ENCODE assay signal across 12 mouse cellular contexts in genomic region chr3:106021840-106022239, GRCm38 (mm10). TPM values are rescaled to one million over a fixed set of nuclear protein-coding genes. Genes with fewer than 3 reads are reported as not detected.
A peak's percentile ranks its signal among the peaks of the same experiment; 100 is the strongest.
DNase-seq lines count a peak whose midpoint lies in the region; ATAC-seq and TF ChIP-seq lines count a peak whose summit lies in the region.
"Had no signal": no experiment of that assay in that cellular context is flagged by ENCODE, and none has a peak within 500 bp of the region (broad histone marks: within the 10 kb centered on the region; RNA-seq: fewer than 3 reads in every experiment).

No protein-coding gene starts in this region.

- H3K9ac ChIP-seq in hindbrain, postnatal 0 days (replicated peaks; ENCODE audit: low read length), result no peak overlapping the region
- H3K9ac ChIP-seq in hindbrain, embryonic 13.5 days, result no peak overlapping the region
- H3K9ac ChIP-seq in midbrain, embryonic 14.5 days (replicated peaks; ENCODE audit: low read length), result no peak overlapping the region
- H3K9ac ChIP-seq in midbrain, embryonic 11.5 days (ENCODE audit: low read length), result no peak overlapping the region
- H3K9ac ChIP-seq in stomach, postnatal 0 days (ENCODE audit: low read length), result no peak overlapping the region

- H3K36me3 ChIP-seq in hindbrain, postnatal 0 days (ENCODE audit: insufficient read depth, low read length), result no peaks in the 10 kb centered on the region
- H3K36me3 ChIP-seq in hindbrain, embryonic 13.5 days, result no peaks in the 10 kb centered on the region
- no peaks in the 10 kb centered on the region for H3K36me3 ChIP-seq in midbrain, embryonic 14.5 days (ENCODE audit: control insufficient read depth, insufficient read depth, low read length)
- no peaks in the 10 kb centered on the region for H3K36me3 ChIP-seq in midbrain, embryonic 11.5 days (ENCODE audit: control insufficient read depth, insufficient read depth, low read length)
- H3K36me3 ChIP-seq in stomach, postnatal 0 days (ENCODE audit: control insufficient read depth, insufficient read depth, low read length), result no peaks in the 10 kb centered on the region

- ATAC-seq in hindbrain, postnatal 0 days, result no peak
- ATAC-seq in hindbrain, embryonic 13.5 days (ENCODE audit: low FRiP score), result no peak
- ATAC-seq in midbrain, embryonic 14.5 days (ENCODE audit: low FRiP score, low TSS enrichment), result no peak
- ATAC-seq in midbrain, embryonic 11.5 days (ENCODE audit: low FRiP score), result no peak
- no peak for ATAC-seq in stomach, postnatal 0 days (ENCODE audit: low FRiP score, low TSS enrichment)
- ATAC-seq: inflammation-experienced regulatory T-cells, adult 6 months had no signal

- no peak overlapping the region for H3K4me2 ChIP-seq in hindbrain, postnatal 0 days (ENCODE audit: low read depth, low read length)
- H3K4me2 ChIP-seq in hindbrain, embryonic 13.5 days, result no peak overlapping the region
- no peak overlapping the region for H3K4me2 ChIP-seq in midbrain, embryonic 14.5 days (ENCODE audit: low read length)
- H3K4me2 ChIP-seq in midbrain, embryonic 11.5 days, result no peak overlapping the region
- H3K4me2 ChIP-seq in stomach, postnatal 0 days (replicated peaks; ENCODE audit: low read depth), result no peak overlapping the region

- H3K4me3 ChIP-seq in hindbrain, postnatal 0 days (ENCODE audit: low read length), result no peak overlapping the region
- no peak overlapping the region for H3K4me3 ChIP-seq in hindbrain, embryonic 13.5 days
- H3K4me3 ChIP-seq in midbrain, embryonic 14.5 days (replicated peaks; ENCODE audit: low read depth, low read length), result no peak overlapping the region
- no peak overlapping the region for H3K4me3 ChIP-seq in midbrain, embryonic 11.5 days (ENCODE audit: low read depth, low read length)
- H3K4me3 ChIP-seq in stomach, postnatal 0 days (ENCODE audit: low read depth, low read length), result no peak overlapping the region

- no peak for TF ChIP-seq EP300 in stomach, postnatal 0 days (optimal IDR thresholded peaks at IDR 0.05)

- no peak overlapping the region for H3K27ac ChIP-seq in hindbrain, postnatal 0 days
- no peak overlapping the region for H3K27ac ChIP-seq in hindbrain, embryonic 13.5 days
- no peak overlapping the region for H3K27ac ChIP-seq in midbrain, embryonic 14.5 days (replicated peaks; ENCODE audit: low read depth, low read length)
- H3K27ac ChIP-seq in midbrain, embryonic 11.5 days (ENCODE audit: low read depth, low read length), result no peak overlapping the region
- H3K27ac ChIP-seq in stomach, postnatal 0 days (replicated peaks), result no peak overlapping the region
- H3K27ac ChIP-seq: macrophage had no signal

- peak; percentile 62 for DNase-seq in hindbrain, postnatal 0 days (ENCODE audit: low spot score)
- DNase-seq in midbrain, embryonic 14.5 days, result peak; percentile 17
- no peak for DNase-seq in midbrain, embryonic 11.5 days (ENCODE audit: low spot score, missing footprints)
- DNase-seq in cerebellum, adult 9-10 months, result peak; percentile 59
- DNase-seq in stomach, postnatal 0 days (ENCODE audit: low spot score), result no peak
- DNase-seq in urinary bladder, postnatal 10 days (ENCODE audit: low spot score), result no peak

- no peaks in the 10 kb centered on the region for H3K4me1 ChIP-seq in hindbrain, postnatal 0 days (ENCODE audit: insufficient read depth, low read length)
- no peaks in the 10 kb centered on the region for H3K4me1 ChIP-seq in hindbrain, embryonic 13.5 days (replicated peaks)
- H3K4me1 ChIP-seq in midbrain, embryonic 14.5 days (ENCODE audit: control insufficient read depth, insufficient read depth, low read length), result no peaks in the 10 kb centered on the region
- no peaks in the 10 kb centered on the region for H3K4me1 ChIP-seq in midbrain, embryonic 11.5 days (ENCODE audit: control insufficient read depth, insufficient read depth, low read length)
- no peaks in the 10 kb centered on the region for H3K4me1 ChIP-seq in stomach, postnatal 0 days (replicated peaks; ENCODE audit: control insufficient read depth, insufficient read depth)

- H3K27me3 ChIP-seq in hindbrain, postnatal 0 days (ENCODE audit: insufficient read depth, low read length), result no peaks in the 10 kb centered on the region
- H3K27me3 ChIP-seq in hindbrain, embryonic 13.5 days, result no peaks in the 10 kb centered on the region
- no peaks in the 10 kb centered on the region for H3K27me3 ChIP-seq in midbrain, embryonic 14.5 days (ENCODE audit: control insufficient read depth, insufficient read depth, low read length)
- no peaks in the 10 kb centered on the region for H3K27me3 ChIP-seq in midbrain, embryonic 11.5 days (ENCODE audit: control insufficient read depth, insufficient read depth, low read length)
- H3K27me3 ChIP-seq in stomach, postnatal 0 days (ENCODE audit: control insufficient read depth, insufficient read depth, low read length), result no peaks in the 10 kb centered on the region; the same call in 1 of the 2 replicates

- TF ChIP-seq CTCF in hindbrain, postnatal 0 days (IDR thresholded peaks at IDR 0.05; ENCODE audit: low read depth), result peak; percentile 71
- TF ChIP-seq CTCF in stomach, postnatal 0 days (IDR thresholded peaks at IDR 0.05; ENCODE audit: low read depth), result peak; percentile 73

- no peaks in the 10 kb centered on the region for H3K9me3 ChIP-seq in hindbrain, postnatal 0 days (ENCODE audit: low read length)
- no peaks in the 10 kb centered on the region for H3K9me3 ChIP-seq in hindbrain, embryonic 13.5 days
- no peaks in the 10 kb centered on the region for H3K9me3 ChIP-seq in midbrain, embryonic 14.5 days (ENCODE audit: control insufficient read depth, low read length)
- H3K9me3 ChIP-seq in midbrain, embryonic 11.5 days (ENCODE audit: control insufficient read depth, low read length), result no peaks in the 10 kb centered on the region
- no peaks in the 10 kb centered on the region for H3K9me3 ChIP-seq in stomach, postnatal 0 days (ENCODE audit: control insufficient read depth, low read length)

RNA-seq across cellular contexts. Expression of gene Pifo, which starts 7.4 kb away (rescaled TPM):
- 2.0 and 4.3 TPM in 2 replicates for total RNA-seq in hindbrain, postnatal 0 days (2014; rRNA removed)
- 9.8 and 11.1 TPM in 2 replicates for polyA plus RNA-seq in hindbrain, postnatal 0 days (2015; fragmentation: Nextera tagmentation; extraction: Ambion mirVana)
- 5.3 and 10.0 TPM in 2 replicates for polyA plus RNA-seq in hindbrain, embryonic 13.5 days (2015; fragmentation: Nextera tagmentation; extraction: Ambion mirVana)
- 3.0 and 5.2 TPM in 2 replicates for polyA plus RNA-seq in midbrain, embryonic 14.5 days (2014; fragmentation: Nextera tagmentation; extraction: Ambion mirVana)
- 0.20 TPM in 1 of 2 replicates, not detected in the other for polyA plus RNA-seq in midbrain, embryonic 11.5 days (2014; fragmentation: Nextera tagmentation; extraction: Ambion mirVana)
- not detected in 2 replicates for polyA plus RNA-seq in stomach, postnatal 0 days (2015; fragmentation: Nextera tagmentation; extraction: Ambion mirVana)
- total RNA-seq: heart, adult 8-10 months; left cerebral cortex, postnatal 36 days had no signal
- polyA plus RNA-seq: macrophage had no signal

RNA-seq across cellular contexts. Expression of gene Chil5, which starts 10.8 kb away (rescaled TPM):
- not detected in 2 replicates for total RNA-seq in hindbrain, postnatal 0 days (2014; rRNA removed)
- 0.23 and 0.30 TPM in 2 replicates for polyA plus RNA-seq in hindbrain, postnatal 0 days (2015; fragmentation: Nextera tagmentation; extraction: Ambion mirVana)
- polyA plus RNA-seq in hindbrain, embryonic 13.5 days (2015; fragmentation: Nextera tagmentation; extraction: Ambion mirVana), result not detected in 2 replicates
- not detected in 2 replicates for polyA plus RNA-seq in midbrain, embryonic 14.5 days (2014; fragmentation: Nextera tagmentation; extraction: Ambion mirVana)
- polyA plus RNA-seq in midbrain, embryonic 11.5 days (2014; fragmentation: Nextera tagmentation; extraction: Ambion mirVana), result not detected in 2 replicates
- polyA plus RNA-seq in stomach, postnatal 0 days (2015; fragmentation: Nextera tagmentation; extraction: Ambion mirVana), result 0.17 TPM in 1 of 2 replicates, not detected in the other
- total RNA-seq: left cerebral cortex, postnatal 36 days had no signal
- polyA plus RNA-seq: macrophage; neural tube, embryonic 14.5 days had no signal

RNA-seq across cellular contexts. Expression of gene Ovgp1, which starts 48.3 kb away (rescaled TPM):
- 5.0 and 6.3 TPM in 2 replicates for total RNA-seq in hindbrain, postnatal 0 days (2014; rRNA removed)
- polyA plus RNA-seq in hindbrain, postnatal 0 days (2015; fragmentation: Nextera tagmentation; extraction: Ambion mirVana), result 4.5 and 5.3 TPM in 2 replicates
- 4.6 and 4.7 TPM in 2 replicates for polyA plus RNA-seq in hindbrain, embryonic 13.5 days (2015; fragmentation: Nextera tagmentation; extraction: Ambion mirVana)
- 4.8 and 6.2 TPM in 2 replicates for polyA plus RNA-seq in midbrain, embryonic 14.5 days (2014; fragmentation: Nextera tagmentation; extraction: Ambion mirVana)
- polyA plus RNA-seq in midbrain, embryonic 11.5 days (2014; fragmentation: Nextera tagmentation; extraction: Ambion mirVana), result 2.6 and 4.3 TPM in 2 replicates
- 0.54 and 0.56 TPM in 2 replicates for polyA plus RNA-seq in stomach, postnatal 0 days (2015; fragmentation: Nextera tagmentation; extraction: Ambion mirVana)

Comparison
In these comparisons a context has a peak if more than half of its experiments do, and no peak if none do; other contexts are left out.
1. DNase-seq: peak in hindbrain, postnatal 0 days (single experiment), midbrain, embryonic 14.5 days (single experiment) and cerebellum, adult 9-10 months (single experiment); none in midbrain, embryonic 11.5 days (single experiment), stomach, postnatal 0 days (single experiment) and urinary bladder, postnatal 10 days (single experiment).